Mouse (Mus musculus) effector memory CD4-positive, alpha-beta T cell, adult 5 months (primary cell): ENCODE data around the gene Prepl. TPM values are rescaled to one million over a fixed set of nuclear protein-coding genes. Genes with fewer than 3 reads are reported as not detected.

Source experiments
- polyA plus RNA-seq: library from polyadenylated mRNA; unstranded; fragments of 100-300 nt; shearing (Covaris generic); gene quantifications from one replicate; pipeline ENCODE4 v1.2.1, GENCODE M21; 2017

The Prepl gene
- polyA plus RNA-seq, result 14.8 TPM

DNA sequence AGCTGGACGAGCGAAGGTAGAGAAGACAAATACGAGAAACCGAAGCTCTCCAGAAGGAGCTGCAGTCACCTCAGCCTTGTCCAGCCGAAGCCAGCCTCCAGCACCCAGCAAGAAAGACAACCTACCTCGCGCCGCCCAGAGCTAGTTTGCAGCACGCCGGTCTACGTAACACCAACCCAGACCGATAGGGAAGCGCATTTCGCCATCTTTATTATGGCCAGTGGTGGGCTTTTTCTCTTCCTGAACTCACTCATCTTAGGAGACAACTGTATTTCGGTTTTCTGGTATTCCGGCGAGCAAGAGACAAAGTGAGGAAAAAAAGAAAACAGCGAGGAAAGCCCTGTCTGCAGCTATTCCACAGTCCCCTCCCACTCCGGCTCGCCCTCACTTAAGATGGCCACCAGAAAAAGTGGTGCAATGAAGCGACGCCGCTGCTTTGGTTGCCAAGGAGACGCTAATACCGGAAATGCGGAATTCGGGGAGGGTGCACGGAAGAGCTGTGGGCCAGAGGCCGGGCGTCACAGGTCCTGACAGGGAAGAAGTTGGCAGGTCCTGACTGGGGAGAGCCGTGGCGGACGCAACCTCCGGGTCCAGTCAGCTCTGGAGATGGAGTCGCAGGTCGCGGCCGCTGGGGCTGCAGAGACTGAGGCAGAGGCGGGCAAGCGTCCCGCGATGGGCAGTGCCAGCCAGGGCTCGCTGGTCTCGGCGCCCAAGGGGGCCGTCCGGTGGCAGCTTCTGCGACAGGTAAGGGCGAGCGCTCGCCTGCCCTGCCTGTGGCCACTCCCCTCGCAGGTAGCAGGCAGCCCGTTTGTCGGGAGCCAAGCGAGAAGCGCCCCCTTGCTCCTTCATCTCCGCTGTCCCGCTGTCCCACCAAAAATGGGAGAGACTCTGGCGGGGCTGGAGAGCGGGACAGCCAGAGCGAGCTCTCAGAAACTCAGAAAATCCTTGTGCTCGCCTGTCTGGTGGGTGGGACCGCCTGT lies at the start of gene Prepl, which contains the start of gene Camkmt:
Gene Prepl (minus strand): TSS at position 122 of the 980 bp plus-strand sequence.
Gene Camkmt (plus strand): TSS at position 433 of the 980 bp plus-strand sequence.

DNA sequence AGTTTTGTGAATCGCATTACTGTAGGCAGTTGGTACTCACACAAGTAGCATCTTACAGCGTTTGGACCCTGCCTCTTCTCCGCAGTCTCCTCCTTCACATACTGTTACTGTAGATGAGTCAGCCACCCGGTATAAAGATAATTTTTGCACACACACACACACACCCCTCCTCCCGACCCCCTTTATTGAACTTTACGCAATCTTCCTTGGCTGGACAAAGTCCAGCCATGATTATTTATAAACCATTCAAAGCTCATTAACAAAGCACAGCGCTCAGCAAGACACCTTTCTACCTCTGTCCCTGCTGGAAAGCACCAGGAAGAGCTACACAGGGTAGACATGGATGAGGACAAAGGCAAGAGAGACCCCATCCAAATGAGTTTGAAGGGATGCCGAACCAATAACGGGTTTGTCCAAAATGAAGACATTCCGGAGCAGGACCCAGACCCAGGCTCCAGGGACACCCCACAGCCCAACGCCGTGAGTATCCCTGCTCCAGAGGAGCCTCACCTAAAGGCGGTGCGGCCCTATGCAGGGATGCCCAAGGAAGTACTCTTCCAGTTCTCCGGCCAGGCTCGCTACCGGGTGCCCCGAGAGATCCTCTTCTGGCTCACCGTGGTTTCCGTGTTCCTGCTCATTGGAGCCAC lies 61.8 kb downstream of the Prepl start, which contains the start of gene Slc3a1:
Gene Slc3a1 (plus strand): TSS at position 284 of the 647 bp plus-strand sequence.

Other genes with a start within 250 kb of the Prepl start
- gene Ppm1b, start 133.5 kb downstream of the Prepl start, polyA plus RNA-seq, result 140 TPM
- 0.45 TPM for gene Slc3a1, start 61.9 kb downstream of the Prepl start, polyA plus RNA-seq
- gene Camkmt, start 311 bp upstream of the Prepl start, polyA plus RNA-seq, result 6.4 TPM